Mouse (Mus musculus) forebrain, embryonic 14.5 days (tissue): Measurements from ENCODE around the gene Dock2. TPM values are rescaled to one million over a fixed set of nuclear protein-coding genes. Genes with fewer than 3 reads are reported as not detected.

Source experiments
- ATAC-seq: fragments of 200-750 bp; cut with Nextera tagmentation; 2 replicates; pipeline ENCODE4 v1.8.0; 2017; ENCODE audit warnings: mild to moderate bottlenecking, moderate library complexity
- DNase-seq: peaks from one replicate; pipeline ENCODE4 v3.0.0-alpha.2; 2015; ENCODE audit warnings: low spot score
- H3K27ac ChIP-seq: fragments of 300-500 bp; sonication (generic); 2 replicates; pipeline ENCODE4 v1.5.1; 2014; ENCODE audit warnings: low read depth, mild to moderate bottlenecking, control low read depth, low read length, moderate library complexity
- H3K27me3 ChIP-seq: fragments of 300-500 bp; sonication (generic); replicated peaks from 2 replicates; pipeline ENCODE4 v1.6.1; 2014; ENCODE audit warnings: low read length, control low read depth, mixed read lengths; ENCODE audit not compliant: control insufficient read depth, insufficient read depth
- H3K36me3 ChIP-seq: fragments of 300-500 bp; sonication (generic); 2 replicates; pipeline ENCODE4 v1.6.1; 2014; ENCODE audit warnings: low read length, control low read depth; ENCODE audit not compliant: control insufficient read depth, insufficient read depth
- H3K4me1 ChIP-seq: fragments of 300-500 bp; sonication (generic); 2 replicates; pipeline ENCODE4 v1.6.1; 2014; ENCODE audit warnings: antibody characterized with exemption, low read length, control low read depth; ENCODE audit not compliant: control insufficient read depth, insufficient read depth
- H3K4me2 ChIP-seq: fragments of 300-500 bp; sonication (generic); 2 replicates; pipeline ENCODE4 v1.6.1; 2014; ENCODE audit warnings: mild to moderate bottlenecking, control low read depth, low read length
- H3K4me3 ChIP-seq: fragments of 300-500 bp; sonication (generic); 2 replicates; pipeline ENCODE4 v1.5.1; 2014; ENCODE audit warnings: low read depth, low read length, control low read depth
- H3K9ac ChIP-seq: fragments of 300-500 bp; sonication (generic); 2 replicates; pipeline ENCODE4 v1.6.1; 2014; ENCODE audit warnings: mild to moderate bottlenecking, low read length, control low read depth, moderate library complexity
- H3K9me3 ChIP-seq: fragments of 300-500 bp; sonication (generic); replicated peaks from 2 replicates; pipeline ENCODE4 v1.6.1; 2016; ENCODE audit warnings: low read length, control low read depth, mixed read lengths; ENCODE audit not compliant: control insufficient read depth
- WGBS: fragments of 180-500 bp; shearing (Covaris S2); extraction: QIAGEN DNeasy Blood & Tissue Kit; methylation state at CpG from one replicate; pipeline ENCODE4 v1.1.7; 2014; 5-methylcytosine and 5-hydroxymethylcytosine counted together
- polyA plus RNA-seq: library from polyadenylated mRNA; unstranded; fragments of >200 nt; fragmentation: Nextera tagmentation; extraction: Ambion mirVana; gene quantifications from 2 replicates; pipeline ENCODE4 v1.2.1, GENCODE M21; 2014

Gene Dock2
- polyA plus RNA-seq, 1 experiment from 2014 or later: 0.37 TPM

- WGBS: 56% methylated on average over 2 of the region's 2 CpGs
- DNase-seq (peak; percentile 62), ATAC-seq (no peak)
- Histone ChIP-seq H3K27me3 (no peaks in the 10 kb centered on the region), H3K9ac (no peak overlapping the region), H3K4me2 (no peak overlapping the region), H3K4me3 (no peak overlapping the region), H3K27ac (no peak overlapping the region), H3K9me3 (no peaks in the 10 kb centered on the region), H3K36me3 (no peaks in the 10 kb centered on the region), H3K4me1 (no peaks in the 10 kb centered on the region)
Observed at GRCm38 (mm10) chr11:34356109-34356508, 427.6 kb downstream of the Dock2 start.

- Histone ChIP-seq H3K9me3 (no peaks in the 10 kb centered on the region), H3K4me3 (no peak overlapping the region), H3K9ac (no peak overlapping the region), H3K27ac (no peak overlapping the region), H3K27me3 (no peaks in the 10 kb centered on the region), H3K4me1 (no peaks in the 10 kb centered on the region), H3K4me2 (no peak overlapping the region), H3K36me3 (no peaks in the 10 kb centered on the region)
- WGBS: 83% methylated on average over 12 of the region's 12 CpGs
- 0 out of 2 replicates have a peak, but pooled peaks have one; percentile 26 for ATAC-seq
- DNase-seq: no peak
Observed at GRCm38 (mm10) chr11:34355406-34355805, 428.3 kb downstream of the Dock2 start.

GRCm38 (mm10) chr11:34349453-34350056, 434.1 kb downstream of the Dock2 start:
- WGBS: 79% methylated on average over 10 of the region's 10 CpGs
- Histone ChIP-seq H3K36me3 (no peaks in the 10 kb centered on the region), H3K27ac (no peak overlapping the region), H3K4me3 (no peak overlapping the region), H3K9me3 (no peaks in the 10 kb centered on the region), H3K27me3 (no peaks in the 10 kb centered on the region), H3K4me2 (no peak overlapping the region), H3K4me1 (peaks cover 10% of the 10 kb centered on the region), H3K9ac (no peak overlapping the region)
- ATAC-seq (no peak), DNase-seq (no peak)

- H3K4me3 ChIP-seq: no peak overlapping the region
- 34% methylated on average over 4 of the region's 4 CpGs for WGBS
- H3K27ac ChIP-seq: no peak overlapping the region
- no peak overlapping the region for H3K9ac ChIP-seq
- H3K36me3 ChIP-seq: no peaks in the 10 kb centered on the region
- H3K27me3 ChIP-seq: no peaks in the 10 kb centered on the region
- H3K9me3 ChIP-seq: no peaks in the 10 kb centered on the region
- DNase-seq (peak; percentile 92), ATAC-seq (peak; percentile 93)
- no peak overlapping the region for H3K4me2 ChIP-seq
- H3K4me1 ChIP-seq: peaks cover 17% of the 10 kb centered on the region
Observed at GRCm38 (mm10) chr11:34348287-34348918, 435.3 kb downstream of the Dock2 start.

- Histone ChIP-seq H3K4me1 (peaks cover 19% of the 10 kb centered on the region), H3K4me3 (no peak overlapping the region), H3K27me3 (0 out of 2 replicates have a peak, but pooled peaks cover 3% of the 10 kb centered on the region), H3K36me3 (no peaks in the 10 kb centered on the region), H3K9me3 (no peaks in the 10 kb centered on the region), H3K9ac (no peak overlapping the region), H3K27ac (no peak overlapping the region), H3K4me2 (no peak overlapping the region)
- DNase-seq (peak; percentile 50), ATAC-seq (peak; percentile 26; the same call in 1 of the 2 replicates)
- WGBS: 53% methylated on average over 5 of the region's 5 CpGs
Observed at GRCm38 (mm10) chr11:34344310-34344709, 439.4 kb downstream of the Dock2 start.

GRCm38 (mm10) chr11:34343742-34344307, 439.9 kb downstream of the Dock2 start:
- no peak overlapping the region for H3K9ac ChIP-seq
- 0 out of 2 replicates have a peak, but pooled peaks cover 3% of the 10 kb centered on the region for H3K27me3 ChIP-seq
- no peak overlapping the region for H3K27ac ChIP-seq
- no peaks in the 10 kb centered on the region for H3K9me3 ChIP-seq
- H3K4me3 ChIP-seq: no peak overlapping the region
- 72% methylated on average over 4 of the region's 4 CpGs for WGBS
- DNase-seq (no peak), ATAC-seq (no peak)
- H3K4me1 ChIP-seq: peaks cover 16% of the 10 kb centered on the region
- no peaks in the 10 kb centered on the region for H3K36me3 ChIP-seq
- no peak overlapping the region for H3K4me2 ChIP-seq

- Histone ChIP-seq H3K4me2 (no peak overlapping the region), H3K4me3 (no peak overlapping the region), H3K27ac (no peak overlapping the region), H3K9me3 (no peaks in the 10 kb centered on the region), H3K9ac (no peak overlapping the region), H3K36me3 (no peaks in the 10 kb centered on the region), H3K4me1 (peaks cover 9% of the 10 kb centered on the region; the same call in 1 of the 2 replicates), H3K27me3 (0 out of 2 replicates have a peak, but pooled peaks cover 3% of the 10 kb centered on the region)
- DNase-seq (no peak), ATAC-seq (no peak)
- 85% methylated on average over 5 of the region's 5 CpGs for WGBS
Observed at GRCm38 (mm10) chr11:34339693-34340092, 444.0 kb downstream of the Dock2 start.

- H3K9ac ChIP-seq: no peak overlapping the region
Observed at GRCm38 (mm10) chr11:34337907-34338306, 445.8 kb downstream of the Dock2 start.

More at GRCm38 (mm10) chr11:34337907-34338306, 445.8 kb downstream of the Dock2 start:
- Histone ChIP-seq H3K4me1 (0 out of 2 replicates have a peak, but pooled peaks cover 2% of the 10 kb centered on the region), H3K36me3 (no peaks in the 10 kb centered on the region), H3K4me3 (no peak overlapping the region), H3K27ac (no peak overlapping the region), H3K27me3 (0 out of 2 replicates have a peak, but pooled peaks cover 3% of the 10 kb centered on the region), H3K9me3 (no peaks in the 10 kb centered on the region), H3K4me2 (no peak overlapping the region)
- DNase-seq (no peak), ATAC-seq (no peak)
- 74% methylated on average over 1 of the region's 1 CpGs for WGBS
